Mouse (Mus musculus): ENCODE data around the gene Slc34a1. TPM values are rescaled to one million over a fixed set of nuclear protein-coding genes. Genes with fewer than 3 reads are reported as not detected.
"Not testable (repeated sequence)": the region's sequence is repeated elsewhere in the genome, so short reads cannot be mapped to it uniquely, and the experiment has no call there.

Gene Slc34a1
- total RNA-seq, 4 experiments from 2014 or later: not detected

- peak; percentile 68 for DNase-seq (ENCODE audit: low spot score)
These were observed 7.1 kb downstream of the Slc34a1 start for GRCm38 (mm10) chr13:55404853-55405782.

- DNase-seq (ENCODE audit: low spot score): no peak
These were observed 7.9 kb downstream of the Slc34a1 start for GRCm38 (mm10) chr13:55405783-55406390.

- no peak for DNase-seq (ENCODE audit: low spot score)
These were observed 9.4 kb downstream of the Slc34a1 start for GRCm38 (mm10) chr13:55407341-55407740.

GRCm38 (mm10) chr13:55408546-55409120 lies 10.6 kb downstream of the Slc34a1 start:
- DNase-seq (ENCODE audit: low spot score): no peak

- DNase-seq (ENCODE audit: low spot score): no peak
These were observed 13.8 kb downstream of the Slc34a1 start for GRCm38 (mm10) chr13:55411826-55412225.

- DNase-seq (ENCODE audit: low spot score): no peak
These were observed 14.8 kb downstream of the Slc34a1 start for GRCm38 (mm10) chr13:55412643-55413307.

- DNase-seq (ENCODE audit: low spot score): no peak
These were observed 15.3 kb downstream of the Slc34a1 start for GRCm38 (mm10) chr13:55413333-55413732.

GRCm38 (mm10) chr13:55414743-55415380 lies 16.9 kb downstream of the Slc34a1 start, which contains the start of gene Pfn3:
Gene Pfn3, minus strand, starts transcription at chr13:55415232.
- DNase-seq (ENCODE audit: low spot score): no peak

- DNase-seq (ENCODE audit: low spot score): peak; percentile 88
These were observed 20.0 kb downstream of the Slc34a1 start for GRCm38 (mm10) chr13:55418004-55418403.

GRCm38 (mm10) chr13:55419142-55419541 lies 21.2 kb downstream of the Slc34a1 start:
- DNase-seq (ENCODE audit: low spot score): no peak

- no peak for DNase-seq (ENCODE audit: low spot score)
These were observed 22.3 kb downstream of the Slc34a1 start for GRCm38 (mm10) chr13:55420018-55420932.

- peak; percentile 71 for DNase-seq (ENCODE audit: low spot score)
These were observed 23.2 kb downstream of the Slc34a1 start for GRCm38 (mm10) chr13:55420933-55421800.

GRCm38 (mm10) chr13:55426613-55427012 lies 28.6 kb downstream of the Slc34a1 start, which contains the start of gene F12:
Gene F12, minus strand, starts transcription at chr13:55426793.
- DNase-seq (ENCODE audit: low spot score): no peak

GRCm38 (mm10) chr13:55429226-55429888 lies 31.4 kb downstream of the Slc34a1 start:
- DNase-seq (ENCODE audit: low spot score): peak; percentile 87

GRCm38 (mm10) chr13:55430566-55430965 lies 32.6 kb downstream of the Slc34a1 start:
- no peak for DNase-seq (ENCODE audit: low spot score)

- DNase-seq (ENCODE audit: low spot score): no peak
These were observed 34.1 kb downstream of the Slc34a1 start for GRCm38 (mm10) chr13:55431889-55432685.

GRCm38 (mm10) chr13:55437111-55437629 lies 39.2 kb downstream of the Slc34a1 start:
- DNase-seq (ENCODE audit: low spot score): not testable (repeated sequence)
